Mouse (Mus musculus) forelimb bud, embryonic 11.5 days (tissue): ENCODE data around the gene Nrl.

Experiments used
- DNase-seq: peaks from one replicate; pipeline ENCODE4 v3.0.0-alpha.2; 2012; ENCODE audit warnings: low read depth, low spot score

Nrl gene

GRCm38 (mm10) chr14:55536116-55536745, 11.4 kb upstream of the Nrl start:
- DNase-seq: no peak

DNA sequence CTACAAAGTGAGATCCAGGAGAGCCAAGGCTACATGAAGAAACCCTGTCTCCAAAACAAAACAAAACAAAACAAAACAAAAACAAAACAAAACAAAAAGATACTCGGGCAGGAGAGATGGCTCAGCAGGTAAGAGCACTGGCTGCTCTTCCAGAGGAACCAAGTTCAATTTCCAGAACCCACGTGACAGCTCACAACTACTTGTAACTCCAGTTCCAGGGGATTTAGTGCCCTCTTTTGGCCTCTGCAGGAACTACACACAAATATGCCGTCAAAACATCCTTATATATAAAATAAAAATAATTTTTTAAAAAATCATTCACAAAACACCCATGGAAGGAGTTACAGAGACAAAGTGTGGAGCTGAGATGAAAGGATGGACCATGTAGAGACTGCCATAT, 3.2 kb upstream of the Nrl start:
- DNase-seq: peak; percentile 21

GRCm38 (mm10) chr14:55526674-55527073, 1.9 kb upstream of the Nrl start:
- no peak for DNase-seq

DNA sequence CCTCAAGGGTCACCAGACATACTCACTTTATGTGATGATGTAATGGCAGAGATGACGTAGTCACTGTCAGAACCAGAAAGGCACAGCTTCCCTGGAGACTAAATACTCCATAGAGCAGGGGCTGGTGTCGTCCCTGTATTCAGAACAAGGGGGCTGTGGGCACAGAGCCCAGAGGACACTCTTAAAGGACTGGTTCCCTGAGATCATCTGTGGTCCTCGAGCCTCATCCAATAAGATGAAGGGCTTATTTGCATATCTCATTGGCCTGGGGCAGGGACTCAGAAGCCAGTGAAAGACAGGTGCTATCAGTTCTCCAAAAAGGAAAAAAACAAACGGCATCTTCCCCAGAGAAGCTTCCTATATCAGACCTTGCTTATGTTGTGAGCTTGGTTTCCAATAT, 719 bp downstream of the Nrl start:
- DNase-seq: no peak

GRCm38 (mm10) chr14:55520451-55521361, 4.1 kb downstream of the Nrl start:
- DNase-seq: peak; percentile 12

DNA sequence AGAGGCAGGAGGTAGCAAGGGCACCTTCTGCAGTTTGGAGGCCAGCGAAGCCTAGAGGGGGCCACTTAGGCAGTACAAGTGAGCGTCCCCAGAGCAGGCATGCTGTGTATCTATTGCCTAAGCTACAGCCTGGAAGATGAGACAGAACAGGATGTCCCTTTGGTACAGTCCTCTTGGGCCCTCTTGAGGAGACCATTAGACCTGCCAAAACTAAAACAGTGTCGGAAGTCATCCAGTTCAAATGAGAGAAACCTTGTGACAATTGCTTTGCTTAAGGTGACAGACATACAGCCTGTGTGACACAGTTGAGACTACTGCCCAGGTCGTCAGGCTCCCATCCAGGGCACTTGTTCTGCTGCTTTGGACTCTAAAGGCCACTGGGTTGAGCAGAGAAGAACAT, 5.2 kb downstream of the Nrl start:
- DNase-seq: no peak

DNA sequence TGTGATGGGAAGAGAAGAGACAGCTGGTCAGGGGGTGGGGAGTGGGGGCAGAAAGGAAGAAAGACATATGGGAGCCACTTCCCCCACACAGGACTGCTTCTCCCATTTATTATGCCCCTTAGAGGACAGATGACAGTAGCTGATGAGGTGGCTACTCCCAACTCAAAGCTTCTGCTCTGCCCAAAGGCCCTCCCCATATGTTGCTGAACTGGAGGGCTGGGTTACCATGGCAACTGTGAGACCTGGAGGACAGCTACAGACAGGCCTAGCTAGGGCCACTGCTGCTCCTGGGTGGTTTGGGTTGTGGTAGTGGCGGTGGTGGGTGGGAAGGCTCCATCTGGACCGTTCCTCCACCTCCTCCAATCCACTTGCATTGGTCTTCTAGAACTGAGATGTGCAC, 5.9 kb downstream of the Nrl start:
- peak; percentile 13 for DNase-seq

DNA sequence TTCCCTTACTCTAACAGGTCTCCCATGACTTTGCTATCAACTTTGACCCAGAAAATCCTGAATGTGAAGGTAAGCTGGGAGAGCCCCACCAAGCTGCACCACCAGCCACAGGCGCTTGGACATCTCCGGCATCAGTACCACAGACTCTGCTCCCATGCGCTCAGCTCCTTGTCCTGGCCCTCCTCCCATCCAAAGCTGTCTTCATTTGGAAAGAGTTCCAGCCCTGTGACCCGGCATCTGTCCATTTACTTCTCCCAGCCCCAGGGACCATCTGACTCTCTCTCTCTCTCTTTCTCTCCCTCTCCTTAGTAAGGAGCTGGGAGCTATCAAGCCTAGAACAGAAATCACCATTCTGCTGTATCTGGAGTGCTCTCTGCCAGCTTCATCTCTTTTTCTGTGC, 8.9 kb downstream of the Nrl start:
- no peak for DNase-seq

DNA sequence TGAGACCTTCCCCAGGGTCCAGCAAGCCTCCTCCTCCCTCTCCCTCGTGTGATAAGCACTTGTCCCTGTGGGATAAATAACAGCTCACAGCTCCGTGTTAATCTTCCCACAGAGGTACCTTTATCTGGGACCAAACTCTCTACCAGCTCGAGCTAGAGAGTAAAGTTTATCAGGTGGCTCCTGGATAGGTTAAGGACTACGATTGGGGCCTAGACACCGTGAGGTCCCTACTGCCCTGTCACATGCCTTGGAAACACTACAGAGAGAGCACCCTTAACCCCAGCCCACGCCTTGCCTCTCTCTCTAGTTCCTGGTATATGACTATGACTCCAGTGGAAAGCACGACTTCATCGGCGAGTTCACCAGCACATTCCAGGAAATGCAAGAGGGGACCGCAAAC, 10.9 kb downstream of the Nrl start:
- no peak for DNase-seq

DNA sequence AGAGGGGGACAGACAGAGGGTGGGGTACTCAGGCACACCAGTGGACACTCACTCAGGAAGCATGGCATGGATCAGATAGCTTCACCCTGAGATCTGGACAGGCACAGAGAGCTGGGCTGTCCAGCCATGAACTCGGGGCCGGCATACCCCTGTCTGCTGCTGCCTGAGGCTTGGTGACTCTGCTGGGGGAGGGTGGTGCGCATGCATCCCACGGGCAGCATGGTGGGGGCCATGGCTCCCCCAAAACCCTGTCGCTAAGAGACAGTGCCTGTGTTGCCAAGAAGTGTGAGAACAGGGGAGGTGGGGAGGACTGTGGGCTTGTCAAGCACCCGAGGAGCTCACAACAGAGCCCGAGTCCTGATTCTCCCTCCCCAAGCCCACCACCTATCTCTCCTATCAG, 13.7 kb downstream of the Nrl start:
- DNase-seq: no peak

DNA sequence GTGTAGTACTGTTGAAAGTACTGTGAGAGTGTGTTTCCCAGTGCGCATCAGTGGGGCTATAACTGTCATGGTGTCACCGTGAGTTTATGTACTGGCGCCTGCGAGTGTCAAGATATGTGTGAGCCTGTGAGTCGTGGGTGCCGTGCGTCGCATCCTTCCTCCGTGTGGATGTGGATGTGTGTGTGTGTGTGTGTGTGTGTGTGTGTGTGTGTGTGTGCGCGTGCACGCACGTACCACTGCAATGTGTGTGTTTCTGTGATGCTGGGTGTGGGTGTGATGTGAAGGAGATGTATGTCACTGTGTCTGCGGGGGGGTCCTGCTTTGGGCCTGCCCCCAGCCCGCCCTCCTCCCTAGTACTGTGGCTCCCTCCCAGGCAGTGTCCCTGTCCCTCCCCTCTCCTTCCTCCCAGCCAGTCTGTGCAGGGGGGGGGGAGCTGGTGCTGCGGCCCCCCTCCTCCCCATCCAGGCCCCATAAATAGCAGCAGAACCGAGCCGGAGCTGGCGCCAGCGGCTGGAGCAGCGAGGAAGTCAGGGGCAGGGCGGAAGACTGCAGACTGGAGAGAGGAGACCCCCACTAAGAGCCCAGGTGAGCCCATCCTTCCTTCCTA, 14.6 kb downstream of the Nrl start, which contains the start of gene Cpne6:
Cpne6 (plus strand) TSS at position 321 of the 607 bp plus-strand sequence.
- DNase-seq: no peak

DNA sequence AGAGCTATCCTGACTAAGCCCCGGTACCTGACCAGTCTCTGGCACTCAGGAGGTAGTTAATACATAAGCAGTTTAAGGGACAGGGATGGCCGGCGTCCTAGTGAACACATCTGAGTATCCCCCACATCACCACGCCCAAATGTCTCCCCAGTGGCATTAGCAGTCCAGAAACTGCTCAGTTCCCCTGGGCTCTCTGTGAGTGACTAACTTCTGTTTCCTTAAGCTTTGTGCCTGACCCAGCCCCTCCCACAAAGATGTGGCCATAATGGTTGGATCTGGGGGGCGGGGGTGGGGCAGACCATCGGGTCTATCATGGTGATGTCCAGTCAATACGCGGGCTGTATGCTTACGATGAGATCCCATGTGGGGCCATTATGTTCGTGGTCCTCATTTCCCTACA, 15.2 kb downstream of the Nrl start:
- no peak for DNase-seq

- no peak for DNase-seq
These were observed 17.0 kb downstream of the Nrl start for GRCm38 (mm10) chr14:55507801-55508200.

DNA sequence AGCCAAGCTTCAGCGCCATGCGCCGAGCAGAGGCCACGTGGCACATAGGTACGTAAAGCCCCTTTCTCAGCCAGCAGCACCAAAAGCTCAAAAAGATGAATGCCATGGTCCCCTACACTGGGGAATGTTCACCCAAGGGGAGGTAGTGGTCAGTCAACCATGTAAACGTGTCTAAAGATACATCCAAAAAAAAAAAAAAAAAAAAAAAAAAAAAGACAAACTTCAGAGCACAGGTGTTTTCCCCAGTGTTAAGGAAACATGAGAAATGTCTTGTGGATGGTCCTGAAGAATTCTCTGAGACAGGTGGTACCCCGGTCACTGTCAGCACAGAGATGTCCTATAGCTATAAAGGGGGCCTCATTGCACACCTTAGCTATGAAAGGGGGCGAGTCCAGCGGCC, 19.2 kb downstream of the Nrl start:
- no peak for DNase-seq

GRCm38 (mm10) chr14:55497449-55497821, 27.3 kb downstream of the Nrl start:
- DNase-seq: peak; percentile 89

DNA sequence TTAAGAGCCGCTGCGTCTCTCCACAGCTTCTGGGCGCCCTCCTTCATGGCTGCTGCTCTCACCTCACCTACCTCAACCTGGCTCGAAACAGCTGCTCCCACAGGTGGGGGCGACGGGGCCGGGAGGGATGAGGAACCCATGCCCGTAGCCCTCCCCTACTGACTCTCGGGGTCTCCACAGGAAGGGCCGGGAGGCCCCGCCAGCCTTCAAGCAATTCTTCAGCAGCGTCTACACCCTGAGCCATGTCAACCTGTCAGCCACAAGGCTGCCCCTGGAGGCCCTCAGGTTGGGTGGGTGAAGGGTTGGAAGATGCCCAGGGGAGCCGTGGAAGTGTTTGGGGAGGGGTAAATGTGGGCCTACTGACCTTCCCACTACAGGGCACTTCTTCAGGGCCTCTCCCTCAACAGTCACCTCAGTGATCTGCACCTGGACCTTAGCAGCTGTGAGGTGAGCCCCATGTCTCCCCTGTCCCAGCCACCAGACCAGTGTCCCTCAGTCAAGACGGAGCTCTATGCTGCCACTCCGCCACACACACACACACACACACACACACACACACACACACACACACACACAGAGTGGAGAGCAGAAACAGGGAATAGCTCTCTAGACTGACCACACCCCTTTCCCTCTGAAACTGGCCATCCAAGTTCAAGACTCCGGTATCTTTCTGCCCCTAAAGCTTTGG, 27.9 kb downstream of the Nrl start:
- no peak for DNase-seq

DNA sequence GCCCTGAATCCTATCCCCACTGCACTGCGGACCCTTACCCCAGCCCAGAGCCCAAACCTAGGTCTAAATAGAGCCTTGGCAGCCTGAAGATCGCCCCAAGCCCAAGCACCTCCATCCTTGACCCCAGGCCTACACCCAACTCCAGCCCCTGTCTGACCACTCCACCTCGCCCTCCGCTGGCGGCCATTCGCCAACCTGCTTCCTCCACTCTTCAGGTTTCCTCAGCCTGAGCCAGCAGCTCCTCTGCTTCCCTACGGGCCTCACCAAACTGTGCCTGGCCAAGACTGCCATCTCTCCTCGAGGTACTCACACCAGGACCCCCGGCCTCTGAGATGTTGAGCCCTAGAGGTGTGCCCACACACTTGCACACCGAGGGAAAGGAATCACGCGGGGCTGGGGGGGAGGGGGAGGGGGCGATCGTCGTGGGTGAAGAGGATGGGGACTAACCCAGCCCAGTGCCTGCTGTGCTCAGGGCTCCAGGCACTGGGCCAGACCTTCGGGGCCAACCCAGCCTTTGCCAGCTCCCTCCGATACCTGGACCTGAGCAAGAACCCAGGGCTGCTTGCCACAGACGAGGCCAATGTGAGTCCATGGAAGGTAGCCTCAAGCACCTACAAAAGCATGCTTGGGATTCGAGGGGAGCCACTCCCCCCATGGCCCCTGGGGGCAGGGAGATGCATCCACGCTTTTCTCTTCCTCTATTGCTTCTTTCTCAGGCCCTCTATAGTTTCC, 29.1 kb downstream of the Nrl start:
- DNase-seq: no peak

- DNase-seq: no peak
These were observed 32.7 kb downstream of the Nrl start for GRCm38 (mm10) chr14:55492103-55492502.

DNA sequence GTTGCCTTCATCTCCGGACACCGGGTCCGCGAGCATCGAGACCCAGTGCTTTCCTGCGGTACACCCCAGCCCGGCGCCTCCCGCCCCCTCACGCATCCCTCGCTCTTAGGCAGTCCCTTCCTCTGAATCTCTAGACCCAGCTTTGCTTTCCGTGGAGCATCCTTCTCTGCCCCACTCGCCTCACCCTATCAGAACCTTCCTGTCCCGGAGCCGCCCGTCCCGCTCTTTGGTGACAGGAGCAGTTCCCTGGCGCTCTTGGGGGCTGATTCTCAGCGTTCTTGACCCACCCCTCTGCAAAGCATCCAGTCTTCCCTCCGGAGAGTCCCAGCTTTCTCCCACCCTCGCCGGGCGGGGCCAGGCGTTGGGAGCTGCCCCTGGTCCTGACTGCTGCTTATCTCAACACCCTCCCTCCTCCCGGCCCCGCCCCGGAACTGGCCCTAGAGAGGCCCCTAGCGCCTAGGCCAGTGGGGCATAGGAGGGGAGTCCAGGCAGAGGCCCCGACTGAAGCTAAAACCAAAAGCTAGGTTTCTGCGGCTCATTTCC, 33.4 kb downstream of the Nrl start:
- DNase-seq: peak; percentile 57

- peak; percentile 58 for DNase-seq
These were observed 34.2 kb downstream of the Nrl start, which contains the start of gene Carmil3 for GRCm38 (mm10) chr14:55490361-55491201. Carmil3 (plus strand) TSS chr14:55490651.
